Mouse (Mus musculus) hindbrain, embryonic 16.5 days (tissue): ENCODE results near the gene Ift46. TPM values are rescaled to one million over a fixed set of nuclear protein-coding genes. Genes with fewer than 3 reads are reported as not detected.
A peak's percentile ranks its signal among the peaks of the same experiment; 100 is the strongest.

Source experiments
- ATAC-seq: fragments of 200-750 bp; cut with Nextera tagmentation; 2 replicates; pipeline ENCODE4 v1.8.0; 2017; ENCODE audit warnings: moderate TSS enrichment, moderate library complexity
- H3K27ac ChIP-seq: fragments of 300-500 bp; sonication (generic); 2 replicates; pipeline ENCODE4 v1.5.1; 2014; ENCODE audit warnings: low read depth, mild to moderate bottlenecking, control low read depth, low read length, moderate library complexity
- H3K27me3 ChIP-seq: fragments of 300-500 bp; sonication (generic); replicated peaks from 2 replicates; pipeline ENCODE4 v1.6.1; 2014; ENCODE audit warnings: low read length; ENCODE audit not compliant: control insufficient read depth, insufficient read depth
- H3K36me3 ChIP-seq: fragments of 300-500 bp; sonication (generic); 2 replicates; pipeline ENCODE4 v1.6.1; 2014; ENCODE audit warnings: mild to moderate bottlenecking, low read length, moderate library complexity, mixed read lengths; ENCODE audit not compliant: control insufficient read depth, insufficient read depth
- H3K4me1 ChIP-seq: fragments of 300-500 bp; sonication (generic); 2 replicates; pipeline ENCODE4 v1.6.1; 2014; ENCODE audit warnings: low read depth, low read length; ENCODE audit not compliant: control insufficient read depth, insufficient read depth
- H3K4me2 ChIP-seq: fragments of 300-500 bp; sonication (generic); 2 replicates; pipeline ENCODE4 v1.6.1; 2014; ENCODE audit warnings: mild to moderate bottlenecking, low read length, control low read depth, moderate library complexity
- H3K4me3 ChIP-seq: fragments of 300-500 bp; sonication (generic); 2 replicates; pipeline ENCODE4 v1.5.1; 2014; ENCODE audit warnings: mild to moderate bottlenecking, low read length, control low read depth, moderate library complexity
- H3K9ac ChIP-seq: fragments of 300-500 bp; sonication (generic); 2 replicates; pipeline ENCODE4 v1.6.1; 2014; ENCODE audit warnings: low read depth, mild to moderate bottlenecking, control low read depth, low read length, moderate library complexity
- H3K9me3 ChIP-seq: fragments of 300-500 bp; sonication (generic); 2 replicates; pipeline ENCODE4 v1.6.1; 2014; ENCODE audit warnings: mild to moderate bottlenecking, low read length, moderate library complexity; ENCODE audit not compliant: control insufficient read depth
- WGBS: fragments of 180-500 bp; shearing (Covaris S2); extraction: QIAGEN DNeasy Blood & Tissue Kit; methylation state at CpG from one replicate; pipeline ENCODE4 v1.1.7; 2014; 5-methylcytosine and 5-hydroxymethylcytosine counted together
- polyA plus RNA-seq: library from polyadenylated mRNA; unstranded; fragments of >200 nt; fragmentation: Nextera tagmentation; extraction: Ambion mirVana; gene quantifications from 2 replicates; pipeline ENCODE4 v1.2.1, GENCODE M21; 2015

The Ift46 gene
- polyA plus RNA-seq, 1 experiment from 2014 or later = 152 TPM

- peak; percentile 71; the same call in 1 of the 2 replicates for ATAC-seq
- Histone ChIP-seq H3K4me1 (no peaks in the 10 kb centered on the region), H3K4me3 (no peak overlapping the region), H3K9me3 (no peaks in the 10 kb centered on the region), H3K36me3 (peaks cover 76% of the 10 kb centered on the region), H3K27ac (no peak overlapping the region), H3K9ac (no peak overlapping the region), H3K4me2 (no peak overlapping the region), H3K27me3 (no peaks in the 10 kb centered on the region)
- 85% methylated on average over 15 of the region's 15 CpGs for WGBS
Measured at GRCm38 (mm10) chr9:44819920-44820827, 52.5 kb downstream of the Ift46 start.

- H3K4me1 ChIP-seq = no peaks in the 10 kb centered on the region
- H3K27me3 ChIP-seq = no peaks in the 10 kb centered on the region
- ATAC-seq = no peak
- H3K36me3 ChIP-seq = peaks cover 69% of the 10 kb centered on the region
- no peak overlapping the region for H3K4me3 ChIP-seq
- no peaks in the 10 kb centered on the region for H3K9me3 ChIP-seq
- H3K27ac ChIP-seq = no peak overlapping the region
- WGBS = 92% methylated on average over 7 of the region's 7 CpGs
- no peak overlapping the region for H3K9ac ChIP-seq
- H3K4me2 ChIP-seq = no peak overlapping the region
Measured at GRCm38 (mm10) chr9:44826660-44827059, 59.0 kb downstream of the Ift46 start.

GRCm38 (mm10) chr9:44828944-44829343 lies 61.2 kb downstream of the Ift46 start:
- H3K4me3 ChIP-seq = no peak overlapping the region
- H3K4me2 ChIP-seq = no peak overlapping the region
- 97% methylated on average over 11 of the region's 11 CpGs for WGBS
- H3K36me3 ChIP-seq = peaks cover 60% of the 10 kb centered on the region
- H3K4me1 ChIP-seq = no peaks in the 10 kb centered on the region
- H3K9me3 ChIP-seq = no peaks in the 10 kb centered on the region
- H3K27me3 ChIP-seq = no peaks in the 10 kb centered on the region
- no peak for ATAC-seq
- no peak overlapping the region for H3K27ac ChIP-seq
- H3K9ac ChIP-seq = no peak overlapping the region

- Histone ChIP-seq H3K9ac (no peak overlapping the region), H3K9me3 (no peaks in the 10 kb centered on the region), H3K27ac (no peak overlapping the region), H3K36me3 (peaks cover 60% of the 10 kb centered on the region), H3K4me2 (no peak overlapping the region), H3K4me1 (no peaks in the 10 kb centered on the region), H3K4me3 (no peak overlapping the region), H3K27me3 (no peaks in the 10 kb centered on the region)
- 65% methylated on average over 2 of the region's 2 CpGs for WGBS
- ATAC-seq = no peak
Measured at GRCm38 (mm10) chr9:44830506-44830905, 62.8 kb downstream of the Ift46 start.

- Histone ChIP-seq H3K4me3 (no peak overlapping the region), H3K36me3 (peaks cover 53% of the 10 kb centered on the region), H3K27me3 (no peaks in the 10 kb centered on the region), H3K4me2 (no peak overlapping the region), H3K27ac (no peak overlapping the region), H3K9me3 (no peaks in the 10 kb centered on the region), H3K4me1 (no peaks in the 10 kb centered on the region), H3K9ac (no peak overlapping the region)
- no peak for ATAC-seq
- WGBS = 66% methylated on average over 4 of the region's 4 CpGs
Measured at GRCm38 (mm10) chr9:44832356-44832755, 64.6 kb downstream of the Ift46 start.

GRCm38 (mm10) chr9:44836439-44836838 lies 68.7 kb downstream of the Ift46 start:
- no peaks in the 10 kb centered on the region for H3K27me3 ChIP-seq
- no peaks in the 10 kb centered on the region for H3K9me3 ChIP-seq
- H3K36me3 ChIP-seq = peaks cover 47% of the 10 kb centered on the region
- H3K9ac ChIP-seq = no peak overlapping the region
- no peak overlapping the region for H3K4me2 ChIP-seq
- H3K27ac ChIP-seq = no peak overlapping the region
- no peak overlapping the region for H3K4me3 ChIP-seq
- WGBS = 42% methylated on average over 7 of the region's 7 CpGs
- ATAC-seq = no peak
- no peaks in the 10 kb centered on the region for H3K4me1 ChIP-seq

GRCm38 (mm10) chr9:44841241-44841640 lies 73.5 kb downstream of the Ift46 start:
- 91% methylated on average over 10 of the region's 10 CpGs for WGBS
- H3K36me3 ChIP-seq = peaks cover 54% of the 10 kb centered on the region
- no peak overlapping the region for H3K27ac ChIP-seq
- no peak overlapping the region for H3K4me3 ChIP-seq
- no peaks in the 10 kb centered on the region for H3K4me1 ChIP-seq
- H3K9me3 ChIP-seq = no peaks in the 10 kb centered on the region
- no peak overlapping the region for H3K4me2 ChIP-seq
- no peaks in the 10 kb centered on the region for H3K27me3 ChIP-seq
- no peak for ATAC-seq
- H3K9ac ChIP-seq = no peak overlapping the region

Other genes with a start within 250 kb of the Ift46 start
- gene Cxcr5, start 206.0 kb upstream of the Ift46 start, polyA plus RNA-seq = not detected in 2 replicates
- 12.5 and 14.6 TPM in 2 replicates for gene Ddx6, start 163.0 kb upstream of the Ift46 start, polyA plus RNA-seq
- gene Treh, start 94.7 kb upstream of the Ift46 start, polyA plus RNA-seq = not detected in 2 replicates
- 37.4 and 44.2 TPM in 2 replicates for gene Phldb1, start 32.7 kb upstream of the Ift46 start, polyA plus RNA-seq
- 130 and 145 TPM in 2 replicates for gene Arcn1, start 63 bp upstream of the Ift46 start, polyA plus RNA-seq
- gene Tmem25, start 31.4 kb downstream of the Ift46 start, polyA plus RNA-seq = 23.5 and 24.8 TPM in 2 replicates
- not detected in 2 replicates for gene Ttc36, start 35.2 kb downstream of the Ift46 start, polyA plus RNA-seq
- gene Kmt2a, start 113.4 kb downstream of the Ift46 start, polyA plus RNA-seq = 14.4 and 16.4 TPM in 2 replicates
- 711 and 802 TPM in 2 replicates for gene Atp5l, start 152.8 kb downstream of the Ift46 start, polyA plus RNA-seq
- gene Ube4a, start 197.7 kb downstream of the Ift46 start, polyA plus RNA-seq = 31.8 and 35.0 TPM in 2 replicates
- not detected in 2 replicates for gene Cd3g, start 212.5 kb downstream of the Ift46 start, polyA plus RNA-seq
- gene Cd3d, start 213.9 kb downstream of the Ift46 start, polyA plus RNA-seq = not detected in 2 replicates
- gene Cd3e, start 241.7 kb downstream of the Ift46 start, polyA plus RNA-seq = 0.15 and 0.19 TPM in 2 replicates